Mouse (Mus musculus): ENCODE measurements at regions not wholly inside any gene's neighbourhood (a gene's known extent, or its start where the extent isn't known, plus 50 kb on each side); places are given as distances from the start of the nearest gene placed in this dataset.

- 87% methylated on average over 7 of the region's 7 CpGs for WGBS
- ATAC-seq (ENCODE audit: low read depth), result no peak
- H3K9me3 ChIP-seq (ENCODE audit: control insufficient read depth, low read length), result no peaks in the 10 kb centered on the region
- H3K4me1 ChIP-seq (ENCODE audit: control insufficient read depth, insufficient read depth, low read length), result no peaks in the 10 kb centered on the region
- DNase-seq (ENCODE audit: low spot score), result no peak
- no peak overlapping the region for H3K9ac ChIP-seq (ENCODE audit: low read depth, low read length)
- no peaks in the 10 kb centered on the region for H3K36me3 ChIP-seq (ENCODE audit: control insufficient read depth, insufficient read depth, low read length)
- no peak overlapping the region for H3K27ac ChIP-seq (replicated peaks; ENCODE audit: low read depth, low read length)
- no peak overlapping the region for H3K4me3 ChIP-seq (ENCODE audit: low read depth, low read length)
- H3K4me2 ChIP-seq (ENCODE audit: low read depth, low read length), result no peak overlapping the region
- no peaks in the 10 kb centered on the region for H3K27me3 ChIP-seq (replicated peaks; ENCODE audit: control insufficient read depth, insufficient read depth, low read length)
Measured at GRCm38 (mm10) chr11:111155023-111155422, 89.1 kb downstream of the Kcnj2 start.

- H3K9me3 ChIP-seq (ENCODE audit: control insufficient read depth, low read length), result no peaks in the 10 kb centered on the region
- ATAC-seq (ENCODE audit: low read depth), result no peak
- no peak overlapping the region for H3K9ac ChIP-seq (ENCODE audit: low read depth, low read length)
- no peak overlapping the region for H3K27ac ChIP-seq (replicated peaks; ENCODE audit: low read depth, low read length)
- 74% methylated on average over 7 of the region's 7 CpGs for WGBS
- H3K36me3 ChIP-seq (ENCODE audit: control insufficient read depth, insufficient read depth, low read length), result no peaks in the 10 kb centered on the region
- no peak overlapping the region for H3K4me3 ChIP-seq (ENCODE audit: low read depth, low read length)
- H3K4me1 ChIP-seq (ENCODE audit: control insufficient read depth, insufficient read depth, low read length), result no peaks in the 10 kb centered on the region
- no peak for DNase-seq (ENCODE audit: low spot score)
- no peak overlapping the region for H3K4me2 ChIP-seq (ENCODE audit: low read depth, low read length)
- no peaks in the 10 kb centered on the region for H3K27me3 ChIP-seq (replicated peaks; ENCODE audit: control insufficient read depth, insufficient read depth, low read length)
Measured at GRCm38 (mm10) chr11:111155747-111156146, 89.8 kb downstream of the Kcnj2 start.

GRCm38 (mm10) chr11:111159299-111159698 is 93.3 kb downstream of the Kcnj2 start:
- Histone ChIP-seq H3K36me3 (ENCODE audit: control insufficient read depth, insufficient read depth, low read length) (no peaks in the 10 kb centered on the region), H3K9me3 (ENCODE audit: control insufficient read depth, low read length) (no peaks in the 10 kb centered on the region), H3K27ac (replicated peaks; ENCODE audit: low read depth, low read length) (no peak overlapping the region), H3K4me3 (ENCODE audit: low read depth, low read length) (no peak overlapping the region), H3K4me2 (ENCODE audit: low read depth, low read length) (no peak overlapping the region), H3K9ac (ENCODE audit: low read depth, low read length) (no peak overlapping the region), H3K4me1 (ENCODE audit: control insufficient read depth, insufficient read depth, low read length) (no peaks in the 10 kb centered on the region), H3K27me3 (replicated peaks; ENCODE audit: control insufficient read depth, insufficient read depth, low read length) (no peaks in the 10 kb centered on the region)
- no peak for DNase-seq (ENCODE audit: low spot score)
- no peak for ATAC-seq (ENCODE audit: low read depth)
- WGBS, result 69% methylated on average over 2 of the region's 2 CpGs

GRCm38 (mm10) chr11:111164907-111165306 is 98.9 kb downstream of the Kcnj2 start:
- H3K27me3 ChIP-seq (replicated peaks; ENCODE audit: control insufficient read depth, insufficient read depth, low read length), result no peaks in the 10 kb centered on the region
- no peak overlapping the region for H3K4me3 ChIP-seq (ENCODE audit: low read depth, low read length)
- DNase-seq (ENCODE audit: low spot score), result no peak
- ATAC-seq (ENCODE audit: low read depth), result no peak
- H3K9ac ChIP-seq (ENCODE audit: low read depth, low read length), result no peak overlapping the region
- no peak overlapping the region for H3K27ac ChIP-seq (replicated peaks; ENCODE audit: low read depth, low read length)
- H3K36me3 ChIP-seq (ENCODE audit: control insufficient read depth, insufficient read depth, low read length), result no peaks in the 10 kb centered on the region
- no peak overlapping the region for H3K4me2 ChIP-seq (ENCODE audit: low read depth, low read length)
- no peaks in the 10 kb centered on the region for H3K4me1 ChIP-seq (ENCODE audit: control insufficient read depth, insufficient read depth, low read length)
- H3K9me3 ChIP-seq (ENCODE audit: control insufficient read depth, low read length), result no peaks in the 10 kb centered on the region

- no peaks in the 10 kb centered on the region for H3K4me1 ChIP-seq (ENCODE audit: control insufficient read depth, insufficient read depth, low read length)
- H3K27ac ChIP-seq (replicated peaks; ENCODE audit: low read depth, low read length), result no peak overlapping the region
- no peaks in the 10 kb centered on the region for H3K36me3 ChIP-seq (ENCODE audit: control insufficient read depth, insufficient read depth, low read length)
- DNase-seq (ENCODE audit: low spot score), result no peak
- no peaks in the 10 kb centered on the region for H3K27me3 ChIP-seq (replicated peaks; ENCODE audit: control insufficient read depth, insufficient read depth, low read length)
- H3K9ac ChIP-seq (ENCODE audit: low read depth, low read length), result no peak overlapping the region
- no peaks in the 10 kb centered on the region for H3K9me3 ChIP-seq (ENCODE audit: control insufficient read depth, low read length)
- 91% methylated on average over 5 of the region's 5 CpGs for WGBS
- no peak overlapping the region for H3K4me3 ChIP-seq (ENCODE audit: low read depth, low read length)
- no peak for ATAC-seq (ENCODE audit: low read depth)
- H3K4me2 ChIP-seq (ENCODE audit: low read depth, low read length), result no peak overlapping the region
Measured at GRCm38 (mm10) chr11:111170174-111170800, 104.3 kb downstream of the Kcnj2 start.

- Histone ChIP-seq H3K4me3 (ENCODE audit: low read depth, low read length) (no peak overlapping the region), H3K27me3 (replicated peaks; ENCODE audit: control insufficient read depth, insufficient read depth, low read length) (no peaks in the 10 kb centered on the region), H3K9ac (ENCODE audit: low read depth, low read length) (no peak overlapping the region), H3K4me1 (ENCODE audit: control insufficient read depth, insufficient read depth, low read length) (no peaks in the 10 kb centered on the region), H3K9me3 (ENCODE audit: control insufficient read depth, low read length) (no peaks in the 10 kb centered on the region), H3K27ac (replicated peaks; ENCODE audit: low read depth, low read length) (no peak overlapping the region), H3K36me3 (ENCODE audit: control insufficient read depth, insufficient read depth, low read length) (no peaks in the 10 kb centered on the region), H3K4me2 (ENCODE audit: low read depth, low read length) (no peak overlapping the region)
- ATAC-seq (ENCODE audit: low read depth), result no peak
- 87% methylated on average over 4 of the region's 4 CpGs for WGBS
- DNase-seq (ENCODE audit: low spot score), result no peak
Measured at GRCm38 (mm10) chr11:111173525-111173924, 107.6 kb downstream of the Kcnj2 start.

GRCm38 (mm10) chr11:111175566-111175965 is 109.6 kb downstream of the Kcnj2 start:
- no peaks in the 10 kb centered on the region for H3K36me3 ChIP-seq (ENCODE audit: control insufficient read depth, insufficient read depth, low read length)
- H3K9ac ChIP-seq (ENCODE audit: low read depth, low read length), result no peak overlapping the region
- no peak overlapping the region for H3K27ac ChIP-seq (replicated peaks; ENCODE audit: low read depth, low read length)
- no peak for ATAC-seq (ENCODE audit: low read depth)
- H3K27me3 ChIP-seq (replicated peaks; ENCODE audit: control insufficient read depth, insufficient read depth, low read length), result no peaks in the 10 kb centered on the region
- WGBS, result 73% methylated on average over 3 of the region's 3 CpGs
- H3K4me2 ChIP-seq (ENCODE audit: low read depth, low read length), result no peak overlapping the region
- DNase-seq (ENCODE audit: low spot score), result no peak
- H3K4me1 ChIP-seq (ENCODE audit: control insufficient read depth, insufficient read depth, low read length), result no peaks in the 10 kb centered on the region
- H3K4me3 ChIP-seq (ENCODE audit: low read depth, low read length), result no peak overlapping the region
- H3K9me3 ChIP-seq (ENCODE audit: control insufficient read depth, low read length), result no peaks in the 10 kb centered on the region

GRCm38 (mm10) chr11:111177516-111177915 is 111.6 kb downstream of the Kcnj2 start:
- 78% methylated on average over 4 of the region's 4 CpGs for WGBS

GRCm38 (mm10) chr11:111197422-111197821 is 131.5 kb downstream of the Kcnj2 start:
- Histone ChIP-seq H3K9ac (ENCODE audit: low read depth, low read length) (no peak overlapping the region), H3K4me3 (ENCODE audit: low read depth, low read length) (no peak overlapping the region), H3K9me3 (ENCODE audit: control insufficient read depth, low read length) (no peaks in the 10 kb centered on the region), H3K27me3 (replicated peaks; ENCODE audit: control insufficient read depth, insufficient read depth, low read length) (no peaks in the 10 kb centered on the region), H3K4me1 (ENCODE audit: control insufficient read depth, insufficient read depth, low read length) (no peaks in the 10 kb centered on the region), H3K27ac (replicated peaks; ENCODE audit: low read depth, low read length) (no peak overlapping the region), H3K36me3 (ENCODE audit: control insufficient read depth, insufficient read depth, low read length) (no peaks in the 10 kb centered on the region), H3K4me2 (ENCODE audit: low read depth, low read length) (no peak overlapping the region)
- no peak for ATAC-seq (ENCODE audit: low read depth)
- 77% methylated on average over 4 of the region's 4 CpGs for WGBS
- no peak for DNase-seq (ENCODE audit: low spot score)

More at GRCm38 (mm10) chr11:111177516-111177915, 111.6 kb downstream of the Kcnj2 start:
- Histone ChIP-seq H3K4me3 (ENCODE audit: low read depth, low read length) (no peak overlapping the region), H3K9ac (ENCODE audit: low read depth, low read length) (no peak overlapping the region), H3K9me3 (ENCODE audit: control insufficient read depth, low read length) (no peaks in the 10 kb centered on the region), H3K4me2 (ENCODE audit: low read depth, low read length) (no peak overlapping the region), H3K27me3 (replicated peaks; ENCODE audit: control insufficient read depth, insufficient read depth, low read length) (no peaks in the 10 kb centered on the region), H3K27ac (replicated peaks; ENCODE audit: low read depth, low read length) (no peak overlapping the region), H3K36me3 (ENCODE audit: control insufficient read depth, insufficient read depth, low read length) (no peaks in the 10 kb centered on the region), H3K4me1 (ENCODE audit: control insufficient read depth, insufficient read depth, low read length) (no peaks in the 10 kb centered on the region)
- ATAC-seq (ENCODE audit: low read depth), result no peak
- DNase-seq (ENCODE audit: low spot score), result no peak
